In genomic region chr3:142687939-142688338, GRCm38 (mm10) we compare ENCODE assay signal across 11 mouse cellular contexts. TPM values are rescaled to one million over a fixed set of nuclear protein-coding genes. Genes with fewer than 3 reads are reported as not detected.
DNase-seq lines count a peak whose midpoint lies in the region; ATAC-seq and TF ChIP-seq lines count a peak whose summit lies in the region.
"Had no signal": no experiment of that assay in that cellular context is flagged by ENCODE, and none has a peak within 500 bp of the region (broad histone marks: within the 10 kb centered on the region; RNA-seq: fewer than 3 reads in every experiment).

No protein-coding gene starts in this region.

- no peak for ATAC-seq in lung, embryonic 14.5 days (ENCODE audit: insufficient read depth)
- no peak for ATAC-seq in hindbrain, embryonic 14.5 days (ENCODE audit: low FRiP score)
- ATAC-seq in midbrain, embryonic 15.5 days (replicated peaks) = no peak
- ATAC-seq in erythroblast, adult 5-6 weeks (replicated peaks; ENCODE audit: low FRiP score, poor library complexity, severe bottlenecking) = no peak

- H3K4me3 ChIP-seq in lung, embryonic 14.5 days (ENCODE audit: low read depth, low read length) = 0 out of 2 replicates have a peak overlapping the region, but pooled peaks have one; percentile 14
- H3K4me3 ChIP-seq in hindbrain, embryonic 14.5 days (replicated peaks; ENCODE audit: low read length) = no peak overlapping the region
- no peak overlapping the region for H3K4me3 ChIP-seq in midbrain, embryonic 15.5 days

- H3K27ac ChIP-seq in lung, embryonic 14.5 days (ENCODE audit: low read depth) = no peak overlapping the region
- H3K27ac ChIP-seq in hindbrain, embryonic 14.5 days = no peak overlapping the region
- H3K27ac ChIP-seq in midbrain, embryonic 15.5 days = no peak overlapping the region
- H3K27ac ChIP-seq: macrophage had no signal

- WGBS in lung, embryonic 14.5 days = 54% methylated on average over 23 of the region's 23 CpGs
- WGBS in hindbrain, embryonic 14.5 days = 67% methylated on average over 23 of the region's 23 CpGs
- WGBS in midbrain, embryonic 15.5 days = 64% methylated on average over 23 of the region's 23 CpGs

- no peak for TF ChIP-seq CTCF in lung, embryonic 14.5 days (IDR thresholded peaks at IDR 0.05; ENCODE audit: low read depth)

- peak overlapping the region; percentile 39 for H3K4me2 ChIP-seq in lung, embryonic 14.5 days
- H3K4me2 ChIP-seq in hindbrain, embryonic 14.5 days (replicated peaks) = peak overlapping the region; percentile 22; the same call in 1 of the 2 replicates
- peak overlapping the region; percentile 22; the same call in 1 of the 2 replicates for H3K4me2 ChIP-seq in midbrain, embryonic 15.5 days

- H3K9me3 ChIP-seq in lung, embryonic 14.5 days (ENCODE audit: low read depth, low read length) = peaks cover 7% of the 10 kb centered on the region; the same call in 1 of the 2 replicates
- peaks cover 1% of the 10 kb centered on the region; the same call in 1 of the 2 replicates for H3K9me3 ChIP-seq in hindbrain, embryonic 14.5 days (ENCODE audit: control insufficient read depth, low read length)
- H3K9me3 ChIP-seq in midbrain, embryonic 15.5 days = no peaks in the 10 kb centered on the region

- no peak for DNase-seq in lung, embryonic 14.5 days
- DNase-seq in lung, adult 18-20 months = no peak
- DNase-seq in ZHBTc4 (ENCODE audit: low read depth, low spot score) = peak; percentile 68
- no peak for DNase-seq in hindbrain, embryonic 14.5 days (ENCODE audit: low spot score)
- no peak for DNase-seq in spleen, adult 18-20 months
- DNase-seq in c-Kit-positive CD71-positive TER-119-positive erythroid progenitor cells, embryonic 14.5 days (ENCODE audit: low spot score) = no peak
- DNase-seq: cerebellum, postnatal 25 days; gastrocnemius, postnatal 25 days had no signal

- no peak overlapping the region for H3K9ac ChIP-seq in lung, embryonic 14.5 days
- H3K9ac ChIP-seq in hindbrain, embryonic 14.5 days = no peak overlapping the region
- H3K9ac ChIP-seq in midbrain, embryonic 15.5 days = no peak overlapping the region

- H3K27me3 ChIP-seq in lung, embryonic 14.5 days (ENCODE audit: insufficient read depth, low read length) = no peaks in the 10 kb centered on the region
- H3K27me3 ChIP-seq in hindbrain, embryonic 14.5 days (ENCODE audit: control insufficient read depth, insufficient read depth, low read length) = no peaks in the 10 kb centered on the region
- H3K27me3 ChIP-seq in midbrain, embryonic 15.5 days (replicated peaks) = no peaks in the 10 kb centered on the region

- no peaks in the 10 kb centered on the region for H3K36me3 ChIP-seq in lung, embryonic 14.5 days (ENCODE audit: insufficient read depth)
- no peaks in the 10 kb centered on the region for H3K36me3 ChIP-seq in hindbrain, embryonic 14.5 days (replicated peaks; ENCODE audit: control insufficient read depth, insufficient read depth)
- H3K36me3 ChIP-seq in midbrain, embryonic 15.5 days (replicated peaks) = no peaks in the 10 kb centered on the region

- H3K4me1 ChIP-seq in lung, embryonic 14.5 days (ENCODE audit: insufficient read depth) = no peaks in the 10 kb centered on the region
- H3K4me1 ChIP-seq in hindbrain, embryonic 14.5 days (replicated peaks; ENCODE audit: control insufficient read depth, insufficient read depth, low read length) = no peaks in the 10 kb centered on the region
- H3K4me1 ChIP-seq in midbrain, embryonic 15.5 days = no peaks in the 10 kb centered on the region

RNA-seq across cellular contexts. Expression of gene Kyat3, which starts 12.9 kb away (rescaled TPM):
- polyA plus RNA-seq in lung, embryonic 14.5 days (2014; fragmentation: Nextera tagmentation; extraction: Ambion mirVana) = 17.6 and 17.8 TPM in 2 replicates
- polyA plus RNA-seq in hindbrain, embryonic 14.5 days (2014; fragmentation: Nextera tagmentation; extraction: Ambion mirVana) = 4.7 and 5.5 TPM in 2 replicates
- polyA plus RNA-seq in midbrain, embryonic 15.5 days (2015; fragmentation: Nextera tagmentation; extraction: Ambion mirVana) = 4.1 and 4.3 TPM in 2 replicates
- total RNA-seq in erythroblast, adult 5-6 weeks (2015; ENCODE audit: low replicate concordance) = 0.19 and 9.4 TPM in 2 replicates
- 0.51 and 2.5 TPM in 2 replicates for total RNA-seq in erythroblast, adult 5-6 weeks (2017; ENCODE audit: low replicate concordance)
